Mouse (Mus musculus) kidney, adult 2 months (tissue): ENCODE measurements around the gene Ltc4s.

Experiments used
- CTCF ChIP-seq: fragments of 200-500 bp; conservative IDR thresholded peaks from 2 replicates; pipeline ENCODE4 v1.5.1; 2011; ENCODE audit warnings: low read depth, mild to moderate bottlenecking, control low read depth, low read length, moderate library complexity, mixed read lengths; ENCODE audit not compliant: insufficient read depth, insufficient read length
- POLR2A ChIP-seq: fragments of 200-500 bp; IDR thresholded peaks from one replicate; pipeline ENCODE4 v1.6.1; 2011; ENCODE audit warnings: low read depth, low read length, control low read depth

- TF ChIP-seq CTCF = no peak
- TF ChIP-seq POLR2A = no peak
Observed at GRCm38 (mm10) chr11:50280053-50280452, 41.6 kb upstream of the Ltc4s start.
